Mouse (Mus musculus) heart, embryonic 12.5 days (tissue): ENCODE measurements around the gene Hist1h1c. TPM values are rescaled to one million over a fixed set of nuclear protein-coding genes. Genes with fewer than 3 reads are reported as not detected.
"Not testable (repeated sequence)": the region's sequence is repeated elsewhere in the genome, so short reads cannot be mapped to it uniquely, and the experiment has no call there.

Experiments used
- ATAC-seq: fragments of 200-750 bp; cut with Nextera tagmentation; 2 replicates; pipeline ENCODE4 v1.8.0; 2017; ENCODE audit warnings: moderate TSS enrichment, moderate library complexity; ENCODE audit not compliant: insufficient number of reproducible peaks, low FRiP score
- H3K27ac ChIP-seq: fragments of 300-500 bp; sonication (generic); 2 replicates; pipeline ENCODE4 v1.5.1; 2016; ENCODE audit warnings: mild to moderate bottlenecking, moderate library complexity; ENCODE audit not compliant: poor library complexity, severe bottlenecking
- H3K27me3 ChIP-seq: fragments of 300-500 bp; sonication (generic); replicated peaks from 2 replicates; pipeline ENCODE4 v1.6.1; 2016; ENCODE audit warnings: mild to moderate bottlenecking, moderate library complexity
- H3K36me3 ChIP-seq: fragments of 300-500 bp; sonication (generic); 2 replicates; pipeline ENCODE4 v1.6.1; 2016; ENCODE audit warnings: mild to moderate bottlenecking, moderate library complexity
- H3K4me1 ChIP-seq: fragments of 300-500 bp; sonication (generic); replicated peaks from 2 replicates; pipeline ENCODE4 v1.6.1; 2016; ENCODE audit warnings: mild to moderate bottlenecking
- H3K4me2 ChIP-seq: fragments of 300-500 bp; sonication (generic); 2 replicates; pipeline ENCODE4 v1.6.1; 2016; ENCODE audit warnings: mild to moderate bottlenecking, moderate library complexity
- H3K4me3 ChIP-seq: fragments of 300-500 bp; sonication (generic); 2 replicates; pipeline ENCODE4 v1.5.1; 2016; ENCODE audit warnings: mild to moderate bottlenecking
- H3K9ac ChIP-seq: fragments of 300-500 bp; sonication (generic); 2 replicates; pipeline ENCODE4 v1.6.1; 2016; ENCODE audit warnings: mild to moderate bottlenecking, moderate library complexity
- H3K9me3 ChIP-seq: fragments of 300-500 bp; sonication (generic); replicated peaks from 2 replicates; pipeline ENCODE4 v1.6.1; 2016; ENCODE audit warnings: mild to moderate bottlenecking, moderate library complexity
- WGBS: fragments of 180-500 bp; shearing (Covaris S2); methylation state at CpG from one replicate; pipeline ENCODE4 v1.1.7; 2016; 5-methylcytosine and 5-hydroxymethylcytosine counted together
- polyA plus RNA-seq: library from polyadenylated mRNA; unstranded; fragments of >200 nt; fragmentation: Nextera tagmentation; extraction: Ambion mirVana; gene quantifications from 2 replicates; pipeline ENCODE4 v1.2.1, GENCODE M21; 2016

The Hist1h1c gene
- polyA plus RNA-seq, 1 experiment from 2014 or later, result 36.5 TPM

DNA sequence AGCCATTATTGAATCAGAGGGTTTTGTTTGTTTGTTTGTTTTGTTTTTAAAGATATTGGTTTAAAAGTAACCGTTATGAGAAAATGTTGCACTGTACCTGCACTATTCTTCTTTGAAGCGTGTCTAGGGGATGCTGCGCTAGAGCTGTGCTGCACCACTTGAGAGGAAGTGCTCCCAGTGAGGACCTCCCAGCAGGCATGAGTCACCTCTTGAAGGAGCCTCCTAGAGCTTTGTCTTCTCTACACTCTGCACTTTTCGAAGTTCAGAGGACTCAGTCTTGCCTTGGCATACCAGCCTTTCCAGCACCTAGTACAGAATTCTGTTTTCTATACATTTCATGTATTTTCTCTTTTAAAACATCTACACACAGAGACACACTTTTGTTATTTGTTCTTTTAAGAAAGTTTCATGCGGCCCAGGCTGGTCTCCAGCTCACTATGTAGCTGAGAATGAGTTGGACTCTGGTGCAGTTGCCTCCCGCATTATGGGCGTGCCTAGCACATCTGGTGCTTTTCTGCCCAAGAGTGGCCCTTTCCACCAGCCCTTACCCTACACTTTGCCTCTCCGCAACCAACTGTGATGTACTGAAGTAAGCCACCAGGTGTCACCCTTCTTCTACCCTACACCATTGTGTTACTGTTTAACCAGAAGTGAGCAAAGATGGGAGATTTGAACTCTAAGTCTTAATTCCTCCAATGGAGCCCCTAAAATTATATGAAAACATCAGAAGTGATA is 37.7 kb upstream of the Hist1h1c start:
- H3K9ac ChIP-seq, result no peak overlapping the region
- 0 out of 2 replicates have a peak, but pooled peaks cover 3% of the 10 kb centered on the region for H3K27me3 ChIP-seq
- no peaks in the 10 kb centered on the region for H3K9me3 ChIP-seq
- H3K4me2 ChIP-seq, result no peak overlapping the region
- no peak overlapping the region for H3K27ac ChIP-seq
- 16% methylated on average over 8 of the region's 8 CpGs for WGBS
- peak; percentile 65 for ATAC-seq
- no peaks in the 10 kb centered on the region for H3K36me3 ChIP-seq
- H3K4me1 ChIP-seq, result peaks cover 7% of the 10 kb centered on the region; the same call in 1 of the 2 replicates
- H3K4me3 ChIP-seq, result no peak overlapping the region

DNA sequence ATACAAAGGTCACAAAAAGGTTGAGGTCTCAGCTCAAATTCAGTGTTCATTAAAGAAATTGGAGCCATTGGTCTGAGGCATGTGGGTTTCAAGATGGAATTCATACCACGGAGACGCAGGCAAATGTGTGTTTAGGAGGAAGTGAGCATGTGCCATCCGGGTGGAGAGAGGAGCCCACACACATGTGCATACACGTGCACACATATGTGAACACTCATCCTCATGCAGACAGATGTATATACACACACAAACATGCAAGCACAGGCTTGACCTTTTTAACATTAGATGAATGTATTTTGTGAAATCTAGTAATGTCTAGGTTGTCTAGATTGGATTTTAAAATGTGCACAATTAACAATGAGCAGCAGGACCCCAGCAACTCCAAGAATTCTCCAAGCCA is 36.4 kb upstream of the Hist1h1c start:
- WGBS, result 73% methylated on average over 4 of the region's 4 CpGs
- Histone ChIP-seq H3K4me1 (0 out of 2 replicates have a peak, but pooled peaks cover 3% of the 10 kb centered on the region), H3K27ac (no peak overlapping the region), H3K27me3 (0 out of 2 replicates have a peak, but pooled peaks cover 3% of the 10 kb centered on the region), H3K4me3 (no peak overlapping the region), H3K9ac (no peak overlapping the region), H3K36me3 (no peaks in the 10 kb centered on the region), H3K9me3 (no peaks in the 10 kb centered on the region), H3K4me2 (no peak overlapping the region)
- no peak for ATAC-seq

DNA sequence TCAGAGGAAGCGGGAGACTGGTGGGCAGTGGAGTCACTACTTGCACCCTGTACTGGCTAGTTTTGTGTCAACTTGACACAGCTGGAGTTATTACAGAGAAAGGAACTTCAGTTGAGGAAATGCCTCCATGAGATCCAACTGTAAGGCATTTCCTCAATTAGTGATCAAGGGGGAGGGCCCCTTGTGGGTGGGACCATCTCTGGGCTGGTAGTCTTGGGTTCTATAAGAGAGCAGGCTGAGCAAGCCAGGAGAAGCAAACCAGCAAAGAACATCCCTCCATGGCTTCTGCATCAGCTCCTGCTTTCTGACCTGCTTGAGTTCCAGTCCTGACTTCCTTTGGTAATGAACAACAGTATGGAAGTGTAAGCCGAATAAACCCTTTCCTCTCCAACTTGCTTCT is 35.8 kb upstream of the Hist1h1c start:
- not testable (repeated sequence) for H3K27me3 ChIP-seq

DNA sequence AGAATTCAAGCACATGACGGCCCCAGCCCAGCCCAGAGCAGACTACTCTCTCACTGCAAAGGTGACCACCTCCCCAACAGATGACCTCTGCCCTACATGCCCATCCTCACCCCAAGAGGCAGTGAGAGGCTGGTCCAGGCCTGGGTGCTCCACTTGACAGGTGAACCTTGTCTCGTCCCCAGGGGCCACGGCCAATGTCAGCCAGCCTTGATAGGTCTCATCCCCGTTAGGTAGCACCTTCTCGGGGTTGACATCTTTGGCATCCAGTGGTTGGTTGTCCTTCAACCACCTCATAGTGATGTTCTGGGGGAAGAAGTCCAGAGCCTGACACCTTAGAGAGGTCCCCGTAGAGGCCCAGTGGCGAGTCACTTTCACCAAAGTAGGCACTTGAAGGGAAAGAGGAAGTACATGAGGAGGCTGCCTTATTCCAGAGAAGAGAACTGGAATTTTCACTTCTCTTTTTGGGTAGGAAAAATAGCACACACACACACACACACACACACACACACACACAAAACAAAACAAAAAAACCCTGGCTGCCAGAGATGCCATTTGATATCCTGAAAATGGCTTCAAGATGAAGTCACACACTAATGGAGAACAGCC is 32.8 kb upstream of the Hist1h1c start:
- Histone ChIP-seq H3K4me1 (peaks cover 28% of the 10 kb centered on the region), H3K9me3 (no peaks in the 10 kb centered on the region), H3K4me3 (no peak overlapping the region), H3K27me3 (0 out of 2 replicates have a peak, but pooled peaks cover 3% of the 10 kb centered on the region), H3K27ac (no peak overlapping the region), H3K4me2 (no peak overlapping the region), H3K9ac (no peak overlapping the region), H3K36me3 (no peaks in the 10 kb centered on the region)
- no peak for ATAC-seq
- WGBS, result 75% methylated on average over 7 of the region's 7 CpGs

More for the DNA sequence above, 35.8 kb upstream of the Hist1h1c start:
- not testable (repeated sequence) for H3K4me1 ChIP-seq, H3K4me2 ChIP-seq, ATAC-seq, H3K4me3 ChIP-seq, H3K27ac ChIP-seq, H3K36me3 ChIP-seq, H3K9ac ChIP-seq, H3K9me3 ChIP-seq
- WGBS, result 78% methylated on average over 2 of the region's 2 CpGs

DNA sequence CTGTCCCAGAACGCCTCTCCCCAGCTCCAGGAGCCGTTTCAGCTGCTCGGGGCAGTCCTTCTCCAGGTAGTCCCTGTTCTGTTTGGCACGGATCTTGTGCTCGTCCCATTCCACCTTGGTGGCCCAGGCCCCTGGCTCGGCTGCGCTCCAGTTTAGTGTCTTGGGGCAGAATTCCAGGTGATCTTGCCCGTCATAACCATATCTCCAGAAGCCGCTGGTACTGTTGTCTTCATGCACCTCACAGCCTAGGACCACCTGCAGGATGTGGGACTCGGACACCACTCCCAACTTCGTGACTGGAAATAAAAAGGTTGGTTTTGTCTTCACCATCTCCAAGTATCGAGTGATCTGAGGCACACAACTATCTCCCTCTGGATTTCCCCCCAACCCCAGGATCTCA is 31.8 kb upstream of the Hist1h1c start:
- WGBS, result 84% methylated on average over 12 of the region's 12 CpGs
- Histone ChIP-seq H3K9ac (no peak overlapping the region), H3K36me3 (no peaks in the 10 kb centered on the region), H3K4me2 (no peak overlapping the region), H3K4me3 (no peak overlapping the region), H3K27ac (no peak overlapping the region), H3K4me1 (peaks cover 29% of the 10 kb centered on the region), H3K9me3 (no peaks in the 10 kb centered on the region), H3K27me3 (0 out of 2 replicates have a peak, but pooled peaks cover 3% of the 10 kb centered on the region)
- no peak for ATAC-seq

DNA sequence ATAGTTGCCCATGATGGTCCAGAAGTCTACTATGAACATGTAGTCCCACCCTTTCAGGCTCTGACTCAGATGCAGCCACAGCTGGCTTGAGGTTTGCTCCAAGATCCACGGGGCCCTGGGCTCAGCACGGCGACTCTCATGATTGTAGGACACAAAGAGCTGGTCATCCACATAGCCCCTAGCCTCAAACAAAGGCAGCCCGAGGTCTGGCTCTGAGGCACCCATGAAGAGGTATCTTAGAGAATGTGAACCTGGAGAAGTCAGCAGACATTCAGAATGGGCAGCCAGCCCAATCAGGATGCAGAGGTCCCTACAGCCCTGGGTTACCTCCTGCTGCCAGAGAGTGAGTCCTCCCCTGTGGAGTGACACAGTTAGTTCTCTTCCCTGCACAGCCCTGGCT is 30.6 kb upstream of the Hist1h1c start:
- Histone ChIP-seq H3K4me3 (no peak overlapping the region), H3K27ac (peak overlapping the region; percentile 48), H3K4me1 (peaks cover 29% of the 10 kb centered on the region), H3K4me2 (no peak overlapping the region), H3K36me3 (no peaks in the 10 kb centered on the region), H3K9ac (no peak overlapping the region), H3K27me3 (0 out of 2 replicates have a peak, but pooled peaks cover 3% of the 10 kb centered on the region), H3K9me3 (no peaks in the 10 kb centered on the region)
- WGBS, result 74% methylated on average over 4 of the region's 4 CpGs
- ATAC-seq, result no peak

DNA sequence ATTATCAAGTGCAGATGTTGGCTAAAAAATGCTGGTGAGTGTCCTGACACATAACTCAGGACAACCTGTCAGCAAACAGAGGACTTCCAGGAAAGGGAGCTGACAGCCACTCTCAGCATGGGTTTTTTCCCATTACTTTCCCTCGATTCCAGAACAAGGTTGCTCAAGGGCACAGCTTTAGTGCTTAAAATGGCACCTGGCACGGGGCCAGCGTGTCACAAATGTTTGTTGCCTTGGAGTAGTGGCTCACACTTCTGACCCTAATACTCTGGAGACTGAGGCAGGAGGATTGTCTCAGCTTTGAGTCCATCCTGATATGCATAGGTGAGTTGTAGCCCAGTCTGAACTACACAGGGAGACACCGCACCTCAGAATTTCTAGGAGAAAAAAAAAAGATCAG is 30.0 kb upstream of the Hist1h1c start:
- H3K36me3 ChIP-seq, result no peaks in the 10 kb centered on the region
- H3K4me2 ChIP-seq, result no peak overlapping the region
- H3K27ac ChIP-seq, result peak overlapping the region; percentile 48
- no peaks in the 10 kb centered on the region for H3K9me3 ChIP-seq
- no peak for ATAC-seq
- WGBS, result 56% methylated on average over 4 of the region's 4 CpGs
- no peak overlapping the region for H3K9ac ChIP-seq
- peaks cover 33% of the 10 kb centered on the region for H3K4me1 ChIP-seq
- no peak overlapping the region for H3K4me3 ChIP-seq
- H3K27me3 ChIP-seq, result no peaks in the 10 kb centered on the region

DNA sequence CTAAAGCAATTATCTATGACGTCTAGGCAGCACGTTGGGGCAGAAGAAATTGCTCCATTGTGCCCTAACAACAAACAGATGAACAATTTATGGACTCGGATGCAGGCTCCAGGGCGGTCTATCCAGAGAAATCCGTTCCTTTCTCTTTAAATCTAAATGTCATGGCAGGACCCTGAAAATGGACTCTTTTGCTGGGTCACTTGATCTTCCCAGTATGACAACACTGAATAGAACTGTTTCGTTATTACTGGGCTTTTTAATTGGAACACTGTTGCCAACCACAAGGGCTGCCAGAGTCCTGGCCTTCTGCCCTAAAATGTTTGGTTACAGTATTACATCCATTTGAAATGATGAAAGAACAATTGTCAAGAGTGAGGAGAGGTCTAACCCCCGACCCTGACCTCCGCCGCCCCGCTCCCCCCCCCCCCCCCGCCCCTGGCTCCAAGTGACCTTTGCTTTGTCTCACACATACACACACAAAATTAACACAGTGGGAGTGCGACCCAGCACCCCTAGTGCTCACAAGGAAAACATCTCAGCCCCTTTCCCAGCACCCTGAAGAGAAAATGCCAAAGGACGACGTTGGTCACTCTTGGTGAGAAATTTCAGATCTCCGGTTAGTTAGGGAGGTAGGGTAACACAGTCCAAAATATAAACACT is 28.8 kb upstream of the Hist1h1c start:
- Histone ChIP-seq H3K27ac (0 out of 2 replicates have a peak overlapping the region, but pooled peaks have one; percentile 25), H3K4me2 (peak overlapping the region; percentile 87), H3K4me3 (peak overlapping the region; percentile 55), H3K4me1 (peaks cover 33% of the 10 kb centered on the region), H3K36me3 (no peaks in the 10 kb centered on the region), H3K9me3 (no peaks in the 10 kb centered on the region), H3K9ac (peak overlapping the region; percentile 73), H3K27me3 (no peaks in the 10 kb centered on the region)
- 33% methylated on average over 13 of the region's 15 CpGs for WGBS
- no peak for ATAC-seq

DNA sequence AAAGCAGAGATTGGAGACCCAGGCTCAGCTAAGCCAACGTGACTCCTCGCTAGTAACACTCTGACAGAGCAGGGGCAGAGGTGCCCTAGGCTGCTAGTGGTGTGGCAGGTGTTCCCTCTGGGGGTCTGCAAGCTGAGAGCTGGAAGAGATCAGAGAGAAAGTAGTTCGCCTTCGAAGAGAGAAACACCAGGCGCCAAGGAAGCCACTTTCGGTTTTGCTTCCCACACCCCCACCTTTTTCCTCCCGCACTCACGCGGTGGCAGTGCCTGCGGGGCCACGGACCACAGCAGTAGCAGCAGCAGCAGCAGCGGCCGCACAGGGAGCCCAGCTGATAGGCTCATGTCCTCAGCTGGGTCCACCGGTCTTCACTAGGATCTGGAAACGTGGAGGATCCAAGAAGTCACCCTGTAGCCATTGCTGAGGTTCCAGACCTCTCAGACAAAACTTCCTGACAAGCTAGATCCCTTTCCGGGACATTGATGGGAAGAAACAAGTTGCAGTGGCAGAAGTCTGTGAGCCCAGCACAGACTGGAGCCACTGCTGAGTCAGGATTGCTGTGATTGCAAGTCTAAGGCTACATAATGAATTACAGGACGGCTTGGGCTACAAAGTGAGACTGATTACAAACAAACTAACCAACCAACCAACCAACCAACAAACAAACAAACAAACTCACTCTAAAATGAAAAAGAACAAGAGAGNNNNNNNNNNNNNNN is 28.1 kb upstream of the Hist1h1c start, which contains the start of gene Hfe:
Gene Hfe (minus strand): TSS at position 481 of the 716 bp plus-strand sequence.
- H3K36me3 ChIP-seq, result no peaks in the 10 kb centered on the region
- ATAC-seq, result peak; percentile 77
- 3% methylated on average over 17 of the region's 17 CpGs for WGBS

DNA sequence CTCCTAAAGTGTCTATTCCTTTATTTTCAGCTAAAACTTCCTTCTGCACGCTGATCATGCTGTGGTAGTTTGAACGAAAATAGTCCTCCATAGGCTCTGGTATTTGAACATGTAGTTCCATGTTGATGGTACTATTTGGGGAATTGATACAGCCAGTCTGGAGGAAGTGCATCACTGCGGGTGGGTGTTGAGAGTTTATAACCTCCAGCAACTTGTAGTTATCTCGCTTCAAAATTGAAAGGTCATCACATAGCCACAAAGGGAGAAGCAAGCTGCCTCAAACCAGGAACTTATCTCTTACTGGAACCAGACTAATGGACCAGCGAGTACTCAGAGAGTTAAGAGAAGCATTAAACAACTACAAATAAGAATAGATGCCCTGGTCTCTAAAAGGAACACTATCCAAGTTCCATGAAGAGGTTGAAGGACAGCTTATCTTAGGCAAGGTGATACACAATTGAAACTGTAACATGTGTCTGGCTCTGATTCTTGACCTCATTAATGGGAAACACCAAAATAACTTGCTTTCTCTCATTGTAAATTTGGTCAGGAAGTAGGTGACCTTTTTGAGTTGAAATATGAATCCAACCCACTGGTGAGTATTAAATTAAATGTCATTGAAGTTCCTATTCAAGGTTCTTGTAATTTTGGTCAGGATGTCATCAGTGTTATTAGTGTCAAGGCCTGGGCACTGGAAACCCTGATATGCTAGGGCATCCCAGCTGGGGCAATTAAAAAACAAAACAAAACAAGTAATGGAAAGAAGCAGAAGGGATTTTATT is 22.2 kb upstream of the Hist1h1c start:
- Histone ChIP-seq H3K9ac (no peak overlapping the region), H3K4me1 (peaks cover 10% of the 10 kb centered on the region), H3K4me3 (no peak overlapping the region), H3K36me3 (no peaks in the 10 kb centered on the region), H3K4me2 (no peak overlapping the region), H3K9me3 (no peaks in the 10 kb centered on the region), H3K27ac (no peak overlapping the region), H3K27me3 (no peaks in the 10 kb centered on the region)
- WGBS, result 49% methylated on average over 5 of the region's 5 CpGs
- ATAC-seq, result no peak

More for the DNA sequence above, 28.1 kb upstream of the Hist1h1c start, which contains the start of gene Hfe:
- Histone ChIP-seq H3K9ac (peak within 1 kb of the TSS; percentile 73), H3K4me3 (peak within 1 kb of the TSS; percentile 55), H3K27ac (peak within 1 kb of the TSS; percentile 25; the same call in 1 of the 2 replicates), H3K9me3 (no peaks in the 10 kb centered on the region), H3K4me2 (peak within 1 kb of the TSS; percentile 87), H3K27me3 (no peaks in the 10 kb centered on the region), H3K4me1 (peaks cover 33% of the 10 kb centered on the region)
